Mouse (Mus musculus) limb, embryonic 14.5 days (tissue): Measurements from ENCODE around the gene Dusp16. TPM values are rescaled to one million over a fixed set of nuclear protein-coding genes. Genes with fewer than 3 reads are reported as not detected.

ENCODE experiments used
- ATAC-seq: fragments of 200-750 bp; cut with Nextera tagmentation; 2 replicates; pipeline ENCODE4 v1.8.0; 2017; ENCODE audit warnings: low read depth, moderate number of reproducible peaks, moderate TSS enrichment; ENCODE audit not compliant: low FRiP score
- DNase-seq: peaks from one replicate; pipeline ENCODE4 v3.0.0-alpha.2; 2015; ENCODE audit warnings: low spot score
- H3K27ac ChIP-seq: fragments of 300-500 bp; sonication (generic); replicated peaks from 2 replicates; pipeline ENCODE4 v1.5.1; 2014; ENCODE audit warnings: low read depth, mild to moderate bottlenecking, low read length, moderate library complexity, mixed read lengths
- H3K27me3 ChIP-seq: fragments of 300-500 bp; sonication (generic); 2 replicates; pipeline ENCODE4 v1.6.1; 2014; ENCODE audit warnings: low read length, mixed read lengths; ENCODE audit not compliant: control insufficient read depth, insufficient read depth
- H3K36me3 ChIP-seq: fragments of 300-500 bp; sonication (generic); 2 replicates; pipeline ENCODE4 v1.6.1; 2014; ENCODE audit warnings: mild to moderate bottlenecking, low read length, moderate library complexity, mixed read lengths; ENCODE audit not compliant: control insufficient read depth, insufficient read depth
- H3K4me1 ChIP-seq: fragments of 300-500 bp; sonication (generic); 2 replicates; pipeline ENCODE4 v1.6.1; 2014; ENCODE audit warnings: antibody characterized with exemption, low read length, mixed read lengths; ENCODE audit not compliant: control insufficient read depth, insufficient read depth
- H3K4me2 ChIP-seq: fragments of 300-500 bp; sonication (generic); replicated peaks from 2 replicates; pipeline ENCODE4 v1.6.1; 2014; ENCODE audit warnings: low read depth, mild to moderate bottlenecking, low read length, moderate library complexity; ENCODE audit not compliant: severe bottlenecking
- H3K4me3 ChIP-seq: fragments of 300-500 bp; sonication (generic); replicated peaks from 2 replicates; pipeline ENCODE4 v1.5.1; 2014; ENCODE audit warnings: low read length
- H3K9ac ChIP-seq: fragments of 300-500 bp; sonication (generic); 2 replicates; pipeline ENCODE4 v1.6.1; 2014; ENCODE audit warnings: mild to moderate bottlenecking, low read depth, low read length, moderate library complexity; ENCODE audit not compliant: severe bottlenecking
- H3K9me3 ChIP-seq: fragments of 300-500 bp; sonication (generic); 2 replicates; pipeline ENCODE4 v1.6.1; 2016; ENCODE audit warnings: low read length; ENCODE audit not compliant: control insufficient read depth
- POLR2A ChIP-seq: fragments of 200-500 bp; IDR thresholded peaks from 2 replicates; pipeline ENCODE4 v1.8.0; 2012; ENCODE audit warnings: inconsistent platforms, mild to moderate bottlenecking, moderate library complexity, borderline replicate concordance; ENCODE audit not compliant: insufficient read depth, insufficient read length; ENCODE audit errors: extremely low read depth
- WGBS: fragments of 180-500 bp; shearing (Covaris S2); extraction: QIAGEN DNeasy Blood & Tissue Kit; methylation state at CpG from one replicate; pipeline ENCODE4 v1.1.7; 2014; 5-methylcytosine and 5-hydroxymethylcytosine counted together
- polyA plus RNA-seq, 2 experiments: library from polyadenylated mRNA; depleted of rRNA in 1 of 2; stranded (reverse) in 1 of 2; unstranded in 1 of 2; fragments of >200 nt; fragmentation: Nextera tagmentation in 1 of 2; extraction: Ambion mirVana in 1 of 2; gene quantifications; 2 replicates each; pipeline versions ENCODE4 v1.2.1 to v1.2.3; 2012 to 2014

The Dusp16 gene
- polyA plus RNA-seq, 2 experiments, result 19.2 to 24.6 TPM

GRCm38 (mm10) chr6:134702184-134702583 lies 90.2 kb downstream of the Dusp16 start:
- WGBS, result 94% methylated on average over 7 of the region's 7 CpGs
- DNase-seq (no peak), ATAC-seq (no peak)
- Histone ChIP-seq H3K27ac (no peak overlapping the region), H3K4me2 (no peak overlapping the region), H3K4me1 (no peaks in the 10 kb centered on the region), H3K36me3 (no peaks in the 10 kb centered on the region), H3K4me3 (no peak overlapping the region), H3K27me3 (no peaks in the 10 kb centered on the region), H3K9ac (no peak overlapping the region), H3K9me3 (no peaks in the 10 kb centered on the region)
- TF ChIP-seq POLR2A, result no peak

GRCm38 (mm10) chr6:134701211-134701602 lies 91.2 kb downstream of the Dusp16 start:
- no peak for TF ChIP-seq POLR2A
- no peak overlapping the region for H3K27ac ChIP-seq
- H3K27me3 ChIP-seq, result no peaks in the 10 kb centered on the region
- H3K36me3 ChIP-seq, result no peaks in the 10 kb centered on the region
- H3K4me1 ChIP-seq, result peaks cover 5% of the 10 kb centered on the region
- no peak overlapping the region for H3K4me2 ChIP-seq
- H3K9me3 ChIP-seq, result no peaks in the 10 kb centered on the region
- DNase-seq, result no peak
- no peak for ATAC-seq
- WGBS, result 87% methylated on average over 6 of the region's 6 CpGs
- H3K4me3 ChIP-seq, result no peak overlapping the region
- H3K9ac ChIP-seq, result no peak overlapping the region

GRCm38 (mm10) chr6:134700451-134701210 lies 91.8 kb downstream of the Dusp16 start:
- 71% methylated on average over 8 of the region's 8 CpGs for WGBS

GRCm38 (mm10) chr6:134698243-134698642 lies 94.2 kb downstream of the Dusp16 start:
- 90% methylated on average over 5 of the region's 5 CpGs for WGBS
- Histone ChIP-seq H3K4me1 (peaks cover 20% of the 10 kb centered on the region), H3K9me3 (no peaks in the 10 kb centered on the region), H3K27me3 (no peaks in the 10 kb centered on the region), H3K36me3 (no peaks in the 10 kb centered on the region), H3K4me2 (no peak overlapping the region), H3K27ac (no peak overlapping the region), H3K9ac (no peak overlapping the region), H3K4me3 (no peak overlapping the region)
- DNase-seq (no peak), ATAC-seq (no peak)
- no peak for TF ChIP-seq POLR2A

More at GRCm38 (mm10) chr6:134700451-134701210, 91.8 kb downstream of the Dusp16 start:
- Histone ChIP-seq H3K4me2 (no peak overlapping the region), H3K27ac (peak overlapping the region; percentile 43), H3K4me1 (peaks cover 10% of the 10 kb centered on the region), H3K36me3 (no peaks in the 10 kb centered on the region), H3K4me3 (no peak overlapping the region), H3K9me3 (no peaks in the 10 kb centered on the region), H3K9ac (no peak overlapping the region), H3K27me3 (no peaks in the 10 kb centered on the region)
- DNase-seq, result no peak
- no peak for ATAC-seq
- TF ChIP-seq POLR2A, result no peak

- Histone ChIP-seq H3K27ac (peak overlapping the region; percentile 72; the same call in 1 of the 2 replicates), H3K4me2 (no peak overlapping the region), H3K4me3 (no peak overlapping the region), H3K36me3 (no peaks in the 10 kb centered on the region), H3K27me3 (no peaks in the 10 kb centered on the region), H3K9me3 (no peaks in the 10 kb centered on the region), H3K9ac (no peak overlapping the region), H3K4me1 (peaks cover 20% of the 10 kb centered on the region)
- 79% methylated on average over 2 of the region's 2 CpGs for WGBS
- DNase-seq (no peak), ATAC-seq (no peak)
- TF ChIP-seq POLR2A, result no peak
Observed at GRCm38 (mm10) chr6:134696554-134696953, 95.9 kb downstream of the Dusp16 start.
